Mouse (Mus musculus): Measurements from ENCODE around the gene Sdf2.

GRCm38 (mm10) chr11:78278853-78279252, 33.3 kb downstream of the Sdf2 start:
- TF ChIP-seq TAL1 (IDR thresholded peaks at IDR 0.05; ENCODE audit: low read length) (no peak), GABPA (IDR thresholded peaks at IDR 0.05; ENCODE audit: low read depth, low read length) (no peak), JUND (IDR thresholded peaks at IDR 0.05; ENCODE audit: low read depth, low read length) (no peak), EP300 (IDR thresholded peaks at IDR 0.05; ENCODE audit: low read depth in 1 of 2, low read length in 2 of 2) (no peak), ZMIZ1 (IDR thresholded peaks at IDR 0.05; ENCODE audit: low read depth, low read length) (no peak), CHD2 (IDR thresholded peaks at IDR 0.05; ENCODE audit: low read length) (no peak), CTCF (IDR thresholded peaks at IDR 0.05 in 2 of 3, conservative IDR thresholded peaks at IDR 0.05 in 1 of 3; ENCODE audit: control insufficient read depth in 1 of 3, insufficient read depth in 1 of 3, low read depth in 2 of 3, low read length in 3 of 3, poor library complexity in 1 of 3, severe bottlenecking in 1 of 3) (no peak), POLR2A (IDR thresholded peaks at IDR 0.05; ENCODE audit: control insufficient read depth in 1 of 2, insufficient read depth in 1 of 2, low read depth in 1 of 2, low read length in 2 of 2, poor library complexity in 1 of 2) (no peak), ZNF384 (IDR thresholded peaks at IDR 0.05; ENCODE audit: low read depth, low read length) (no peak), RCOR1 (IDR thresholded peaks at IDR 0.05; ENCODE audit: low read depth, low read length) (no peak), MEF2A (IDR thresholded peaks at IDR 0.05; ENCODE audit: extremely low read depth, insufficient replicate concordance, low read depth, low read length, poor library complexity, severe bottlenecking) (no peak), GATA1 (IDR thresholded peaks at IDR 0.05; ENCODE audit: low read depth, low read length) (no peak), USF1 (IDR thresholded peaks at IDR 0.05; ENCODE audit: low read depth, low read length) (no peak), MAX (IDR thresholded peaks at IDR 0.05; ENCODE audit: low read length) (no peak)
